Mouse (Mus musculus): ENCODE measurements at regions not wholly inside any gene's neighbourhood (a gene's known extent, or its start where the extent isn't known, plus 50 kb on each side); places are given as distances from the start of the nearest gene placed in this dataset.

DNA sequence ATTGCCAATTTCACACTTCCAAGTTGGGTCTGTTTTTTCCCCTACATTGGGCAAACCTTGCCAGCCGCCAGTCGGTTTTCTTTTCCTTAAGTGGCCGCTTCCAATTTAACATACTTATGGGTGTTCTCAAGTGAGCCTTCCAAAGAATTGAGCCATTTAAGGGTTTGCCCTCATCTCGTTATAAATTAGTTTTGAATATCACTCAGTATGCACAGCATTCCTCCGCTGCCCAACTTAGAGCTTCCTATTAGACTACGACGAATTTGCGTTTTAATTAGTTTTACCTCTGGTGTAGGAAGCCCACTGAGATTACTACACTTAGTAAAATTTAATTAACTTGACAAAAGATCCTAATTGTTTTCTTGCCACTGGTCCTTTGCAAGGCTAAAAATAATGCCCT is 209.9 kb downstream of the Cdh11 start:
- DNase-seq (ENCODE audit: low spot score) = no peak

DNA sequence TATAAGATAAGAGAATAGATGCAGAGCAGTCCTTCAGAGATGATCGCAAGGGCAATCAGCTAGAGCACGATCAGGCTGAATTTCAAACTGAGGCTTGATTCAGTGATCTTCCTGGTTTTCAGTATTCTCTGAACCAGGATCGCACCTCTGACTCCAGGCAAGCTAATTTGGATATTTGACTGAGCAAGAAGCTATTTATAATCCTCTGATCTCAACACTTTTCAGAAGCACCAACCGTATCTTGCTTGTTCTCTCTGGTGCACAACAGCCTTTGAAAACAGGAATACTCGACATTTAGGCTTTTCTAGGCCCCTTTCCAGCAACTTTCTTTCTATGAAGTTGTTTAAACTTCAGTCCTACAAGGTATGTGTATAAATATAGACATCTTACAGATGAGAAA is 217.7 kb downstream of the Cdh11 start:
- no peak for DNase-seq (ENCODE audit: low spot score)

GRCm38 (mm10) chr8:102554213-102554612 is 231.2 kb downstream of the Cdh11 start:
- peak; percentile 8 for DNase-seq (ENCODE audit: low spot score)

GRCm38 (mm10) chr8:102553348-102553935 is 232.0 kb downstream of the Cdh11 start:
- DNase-seq (ENCODE audit: low spot score) = peak; percentile 42

DNA sequence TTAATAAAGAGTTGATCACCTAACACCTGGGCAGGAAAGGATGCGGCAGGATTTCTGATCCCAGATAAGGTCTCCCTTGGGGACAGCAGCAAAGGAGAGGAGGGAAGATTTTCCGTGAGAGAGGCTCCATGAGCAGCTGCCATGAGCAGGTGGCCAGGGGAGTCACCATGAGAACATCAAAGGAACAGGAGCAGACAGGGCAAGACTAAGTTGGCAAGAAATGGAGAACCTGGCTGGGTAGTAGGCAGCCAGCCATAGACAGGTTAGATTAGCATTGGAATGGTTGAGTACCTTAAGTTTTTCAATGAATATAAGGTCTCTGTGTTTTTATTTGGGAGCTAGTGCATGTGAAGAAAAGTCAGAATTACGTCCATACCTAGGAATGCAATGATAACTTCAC is 246.6 kb downstream of the Cdh11 start:
- DNase-seq (ENCODE audit: low spot score) = no peak

DNA sequence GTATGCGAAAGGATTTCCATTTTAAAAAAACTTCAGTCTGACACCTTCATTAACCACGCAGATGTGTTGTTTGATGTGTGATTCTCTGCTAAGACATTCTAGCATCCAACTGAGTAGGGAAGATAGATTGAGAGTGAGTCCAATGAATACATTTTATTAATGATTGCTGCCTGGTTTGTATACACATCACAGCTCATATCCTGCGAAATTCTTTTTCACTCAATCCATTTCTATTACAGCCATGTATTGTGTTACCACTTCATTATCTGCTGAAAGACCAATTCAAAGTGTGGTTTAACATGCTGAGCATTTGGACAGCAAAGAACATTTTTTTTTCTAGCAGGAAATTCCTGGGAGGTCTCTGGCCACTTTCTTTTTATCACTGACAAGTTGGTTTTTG is 247.4 kb downstream of the Cdh11 start:
- no peak for DNase-seq (ENCODE audit: low spot score)

- DNase-seq (ENCODE audit: low spot score) = no peak
Measured at GRCm38 (mm10) chr8:102518446-102518845, 267.0 kb downstream of the Cdh11 start.

DNA sequence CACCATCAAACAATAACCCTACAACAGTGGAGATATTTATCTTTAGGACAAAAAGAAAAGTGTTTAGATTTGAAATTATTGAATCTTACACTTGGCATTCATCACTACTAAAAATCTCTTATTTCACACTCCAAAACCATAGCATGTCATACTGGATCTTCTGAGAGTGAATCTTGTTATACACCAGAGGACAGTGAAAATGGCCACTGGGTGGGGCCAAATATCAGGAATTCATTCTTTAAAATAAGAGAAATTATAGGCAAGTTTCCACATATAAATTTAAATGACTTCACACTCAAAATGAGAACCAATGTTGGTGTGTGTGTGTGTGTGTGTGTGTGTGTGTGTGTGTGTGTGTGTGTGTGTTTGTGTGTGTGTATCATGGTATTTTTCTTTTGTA is 269.7 kb downstream of the Cdh11 start:
- no peak for DNase-seq (ENCODE audit: low spot score)

DNA sequence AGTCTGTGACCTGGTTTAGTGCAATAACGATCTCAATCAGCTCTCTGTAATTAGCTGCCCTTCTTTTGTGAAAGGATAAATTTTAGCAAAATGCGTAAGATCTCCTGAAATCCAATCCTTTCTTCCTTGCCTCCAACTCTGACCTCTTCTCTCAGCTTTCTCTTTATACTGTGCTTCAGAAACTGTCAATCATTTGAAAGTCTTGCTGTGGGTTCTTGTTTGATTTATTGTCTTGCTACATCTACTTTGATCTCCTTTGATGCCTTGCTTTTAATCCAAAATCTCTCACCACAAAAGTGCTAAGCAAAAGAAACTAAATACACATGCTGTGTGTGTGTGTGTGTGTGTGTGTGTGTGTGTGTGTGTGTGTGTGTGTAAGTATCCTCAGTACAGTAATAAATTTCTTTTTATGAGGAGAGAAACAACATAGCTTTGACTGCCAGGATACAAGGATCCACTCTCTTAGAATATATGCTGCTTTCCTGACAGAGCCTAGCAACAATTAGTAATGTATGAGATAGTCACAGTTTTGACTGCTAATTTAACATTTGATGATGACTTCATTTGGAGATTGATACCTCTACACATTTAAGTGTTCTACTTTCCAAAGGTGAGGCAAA is 270.5 kb downstream of the Cdh11 start:
- DNase-seq (ENCODE audit: low spot score) = peak; percentile 10

GRCm38 (mm10) chr8:102500751-102501150 is 284.7 kb downstream of the Cdh11 start:
- no peak for DNase-seq (ENCODE audit: low spot score)

GRCm38 (mm10) chr8:102500202-102500601 is 285.2 kb downstream of the Cdh11 start:
- DNase-seq (ENCODE audit: low spot score) = no peak

DNA sequence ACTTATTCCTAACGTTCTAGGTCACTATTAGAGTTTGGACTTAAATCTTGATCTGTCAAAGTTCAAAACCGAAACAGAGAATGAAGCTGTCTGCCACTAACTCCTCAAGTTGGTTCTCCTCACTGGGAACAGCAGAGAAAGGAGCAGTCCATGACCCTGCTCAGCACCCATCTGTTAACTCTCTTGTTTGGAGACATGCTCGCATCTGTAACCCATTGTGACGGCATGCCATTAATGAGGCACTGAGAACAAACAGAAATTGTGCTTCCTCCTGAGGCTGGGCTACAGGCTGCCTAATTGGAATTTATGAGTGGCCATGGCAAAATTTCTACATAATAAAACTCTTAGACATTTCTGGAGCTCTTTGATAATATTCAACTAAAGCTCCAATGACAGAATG is 286.4 kb downstream of the Cdh11 start:
- peak; percentile 40 for DNase-seq (ENCODE audit: low spot score)

DNA sequence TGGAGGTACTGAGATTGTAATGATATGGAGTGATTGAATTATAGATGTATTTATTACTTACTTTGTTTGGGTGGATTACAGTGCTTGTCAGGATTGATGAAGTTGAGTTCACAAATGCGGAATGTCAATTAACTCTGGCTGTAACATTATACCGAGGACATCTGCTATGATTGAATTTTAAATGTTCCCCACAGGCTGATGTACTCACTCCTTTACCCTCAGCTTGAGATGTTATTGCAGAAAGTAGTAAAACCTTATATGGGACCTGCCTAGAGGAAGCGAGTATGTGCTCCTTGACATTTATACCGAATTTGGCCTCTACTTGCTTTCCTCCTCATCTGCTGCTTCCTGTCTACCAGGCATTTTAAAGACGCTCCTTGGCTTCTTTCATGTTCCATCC is 288.3 kb downstream of the Cdh11 start:
- no peak for DNase-seq (ENCODE audit: low spot score)

GRCm38 (mm10) chr8:102496698-102497097 is 288.7 kb downstream of the Cdh11 start:
- no peak for DNase-seq (ENCODE audit: low spot score)

DNA sequence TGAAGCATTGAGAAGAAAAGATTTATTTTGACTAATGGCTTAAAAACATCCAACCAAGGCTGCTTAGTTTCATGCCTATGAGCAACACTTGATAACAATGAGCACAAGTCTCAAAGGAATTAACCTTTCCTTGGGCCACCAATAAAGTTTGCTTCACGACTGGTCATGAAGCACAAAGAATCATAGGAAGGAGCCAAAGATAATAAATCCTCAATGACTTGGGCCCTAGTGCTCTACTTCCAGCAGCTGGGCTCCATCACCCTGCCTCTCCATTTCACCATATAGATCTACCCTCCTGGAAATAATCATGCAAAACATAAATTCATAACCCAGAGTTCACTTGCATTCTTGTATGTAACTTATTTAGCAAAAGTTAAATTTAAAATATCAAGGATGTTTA is 289.4 kb downstream of the Cdh11 start:
- no peak for DNase-seq (ENCODE audit: low spot score)

- no peak for DNase-seq (ENCODE audit: low spot score)
Measured at GRCm38 (mm10) chr8:102491015-102491414, 294.4 kb downstream of the Cdh11 start.

DNA sequence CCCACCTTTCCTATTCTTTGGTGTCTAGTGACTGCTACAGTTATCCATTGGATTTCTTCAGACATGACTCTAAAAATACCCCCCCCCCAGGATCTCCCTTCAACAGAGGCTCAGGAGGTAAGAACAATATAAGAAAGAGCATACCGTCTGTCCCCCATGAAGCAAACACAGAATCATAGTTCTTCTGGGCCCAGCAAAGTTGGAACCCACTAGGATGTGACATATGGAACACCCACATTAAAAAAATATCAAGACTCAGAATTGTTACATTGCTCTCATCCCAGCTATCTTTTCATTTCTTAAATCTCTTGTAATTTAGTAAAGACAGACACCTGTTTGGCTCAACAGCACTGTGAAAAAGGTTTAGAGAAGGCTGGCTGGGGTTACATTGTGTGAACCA is 297.2 kb downstream of the Cdh11 start:
- DNase-seq (ENCODE audit: low spot score) = no peak

DNA sequence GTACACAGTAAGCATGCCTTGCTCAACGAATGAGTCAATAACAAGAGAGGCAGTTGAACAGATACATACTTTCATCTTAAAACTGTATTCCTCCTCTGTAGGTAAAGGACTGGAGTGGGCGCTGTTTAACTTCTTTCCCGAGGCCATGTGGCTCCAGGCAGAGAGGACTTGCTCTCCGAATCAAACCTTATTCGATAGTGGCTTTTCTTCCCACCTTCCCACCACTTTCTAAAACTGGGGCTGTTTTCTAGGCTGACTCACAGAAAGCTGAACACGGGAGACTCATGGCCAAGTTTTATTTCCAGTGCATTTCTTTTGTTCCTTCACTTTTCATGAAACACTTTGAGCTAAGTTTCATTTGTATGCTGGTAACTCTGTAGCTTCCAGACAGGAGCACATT is 297.6 kb downstream of the Cdh11 start:
- DNase-seq (ENCODE audit: low spot score) = no peak

DNA sequence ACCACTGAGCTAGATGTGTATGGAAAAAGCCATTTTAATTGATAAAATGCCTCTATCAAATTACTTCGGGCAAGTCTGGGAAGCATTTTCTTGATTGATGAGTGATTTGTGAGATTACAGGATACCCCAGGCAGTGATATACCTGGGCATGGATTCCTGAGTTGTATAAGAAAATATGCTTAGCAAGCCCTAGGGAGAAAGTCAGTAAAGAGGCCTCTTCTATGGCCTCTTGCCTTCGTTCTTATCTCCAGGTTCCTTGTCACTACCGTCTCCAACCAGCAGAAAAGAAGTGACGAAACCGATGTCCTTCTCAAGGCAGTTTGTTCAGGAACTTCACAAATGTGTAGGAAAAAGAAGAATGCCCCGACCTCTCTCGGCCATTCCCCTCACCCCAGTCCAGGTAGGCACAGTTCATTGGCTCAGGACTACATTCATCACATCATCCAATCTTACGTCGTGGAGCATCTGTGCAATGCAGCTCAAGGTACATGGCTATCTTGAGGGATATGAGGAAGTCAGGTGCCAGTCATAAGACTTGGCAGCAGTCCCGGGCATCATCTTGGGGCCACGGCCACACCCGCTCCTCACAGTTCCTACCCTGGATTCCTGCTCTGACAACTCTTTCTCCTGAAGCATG is 310.2 kb downstream of the Cdh11 start:
- no peak for DNase-seq (ENCODE audit: low spot score)

DNA sequence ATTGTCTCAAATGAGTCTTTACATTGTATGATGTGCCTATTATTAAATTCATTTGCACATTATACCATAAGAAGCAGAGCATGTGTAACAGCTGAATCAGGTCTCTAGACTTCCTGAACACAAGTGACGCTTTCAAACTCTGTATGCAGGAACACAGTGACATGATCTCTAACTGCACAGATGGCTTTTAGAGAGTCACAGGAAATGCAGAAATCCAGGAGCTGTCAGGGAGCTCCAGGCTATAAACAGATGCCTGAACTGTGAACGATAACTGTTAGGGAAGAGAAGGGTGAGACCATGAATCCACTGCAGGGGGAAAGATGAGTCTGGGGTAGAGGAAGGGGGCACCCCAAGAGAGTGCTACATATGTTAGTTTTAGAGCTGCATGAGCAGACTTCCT is 311.2 kb downstream of the Cdh11 start:
- DNase-seq (ENCODE audit: low spot score) = no peak

- no peak for DNase-seq (ENCODE audit: low spot score)
Measured at GRCm38 (mm10) chr8:102471352-102471751, 314.1 kb downstream of the Cdh11 start.

DNA sequence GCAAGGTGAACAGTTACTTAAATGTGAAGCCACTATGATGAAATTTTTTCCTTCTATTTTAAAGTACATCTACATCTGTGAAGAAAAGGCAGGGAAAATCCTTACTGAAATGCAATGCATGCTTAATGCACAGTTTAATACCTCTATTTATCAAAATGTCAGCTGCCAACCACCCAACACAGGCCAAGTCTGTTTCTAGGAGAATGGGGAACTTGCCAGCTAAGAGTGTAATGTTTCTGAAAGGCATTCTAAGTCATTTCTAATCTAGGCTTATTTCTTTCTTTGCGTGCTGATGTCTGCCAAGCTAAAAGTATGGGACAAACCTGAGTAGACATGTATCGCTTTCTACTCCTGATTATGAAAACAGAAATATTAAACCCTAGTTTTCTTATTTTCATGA is 322.8 kb downstream of the Cdh11 start:
- DNase-seq (ENCODE audit: low spot score) = no peak

DNA sequence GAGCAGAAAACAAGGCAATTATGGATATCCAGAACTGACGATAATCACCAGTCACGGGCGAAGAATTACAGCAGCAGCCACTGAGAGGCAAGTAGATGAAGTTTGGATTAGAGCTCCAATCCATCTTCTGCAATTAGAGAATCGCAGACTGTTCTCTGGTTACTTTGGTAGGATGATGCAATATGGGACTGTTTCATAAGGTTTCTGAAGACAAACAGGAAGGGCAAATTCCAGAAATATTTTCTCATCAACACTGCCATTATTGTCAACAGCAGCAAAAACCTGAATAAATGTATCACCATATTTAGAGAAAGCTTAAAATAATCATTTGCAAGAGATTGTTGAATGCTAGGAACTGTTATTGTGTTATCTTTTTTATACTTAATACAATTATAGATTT is 342.4 kb downstream of the Cdh11 start:
- no peak for DNase-seq (ENCODE audit: low spot score)

DNA sequence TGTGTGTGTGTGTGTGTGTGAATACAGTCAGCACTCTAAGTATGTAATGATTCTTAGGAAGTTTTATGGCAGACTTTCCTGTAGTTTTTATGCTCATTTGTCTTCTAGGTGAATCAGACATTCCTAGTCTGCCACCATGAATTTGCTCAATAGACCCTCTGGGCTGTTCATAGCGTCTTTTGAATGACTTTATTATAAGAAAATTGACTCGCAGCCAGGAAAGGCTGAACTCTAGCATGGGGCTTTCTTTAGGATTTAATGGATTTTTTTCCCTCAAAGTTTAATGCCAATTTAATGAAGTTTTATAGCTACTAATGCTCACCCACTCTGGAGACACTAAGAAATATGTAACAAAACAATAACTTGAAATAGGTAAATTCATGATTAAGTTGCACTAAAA is 363.6 kb downstream of the Cdh11 start:
- no peak for DNase-seq (ENCODE audit: low spot score)
